Mouse (Mus musculus): ENCODE results near the gene Shroom1. TPM values are rescaled to one million over a fixed set of nuclear protein-coding genes. Genes with fewer than 3 reads are reported as not detected.

Shroom1 gene
- polyA plus RNA-seq, 1 experiment from 2014 or later = 3.2 TPM

DNA sequence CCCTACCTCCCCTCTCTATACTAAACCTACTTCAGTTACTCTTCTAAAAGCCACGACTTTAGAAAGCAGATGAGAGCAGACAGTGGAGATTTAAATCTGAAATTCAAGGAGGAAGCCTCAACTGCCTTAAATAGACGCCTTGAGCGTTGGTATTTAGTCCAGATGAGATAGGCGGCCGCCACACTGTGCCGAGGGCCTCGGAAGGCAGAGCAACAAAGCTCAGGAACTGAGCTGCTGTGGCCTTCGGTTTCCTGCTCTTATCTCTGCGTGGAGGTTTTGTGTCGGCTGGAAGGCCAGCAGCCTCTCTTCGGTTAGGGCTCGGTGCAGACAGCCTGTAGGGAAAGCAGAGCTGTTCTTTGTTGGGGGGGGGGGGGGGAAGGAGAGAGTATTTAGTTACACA lies 15.1 kb upstream of the Shroom1 start:
- Histone ChIP-seq H3K27ac (ENCODE audit: low read depth, low read length) (no peak overlapping the region), H3K27me3 (replicated peaks; ENCODE audit: control insufficient read depth, insufficient read depth, low read length) (no peaks in the 10 kb centered on the region), H3K9ac (ENCODE audit: low read depth, low read length) (no peak overlapping the region), H3K4me1 (ENCODE audit: control insufficient read depth, insufficient read depth, low read depth, low read length) (no peaks in the 10 kb centered on the region), H3K9me3 (ENCODE audit: control insufficient read depth, low read length) (no peaks in the 10 kb centered on the region), H3K36me3 (ENCODE audit: control insufficient read depth, insufficient read depth, low read length) (no peaks in the 10 kb centered on the region), H3K4me3 (ENCODE audit: low read length) (no peak overlapping the region), H3K4me2 (ENCODE audit: low read length) (no peak overlapping the region)
- 64% methylated on average over 12 of the region's 12 CpGs for WGBS
- ATAC-seq = no peak

DNA sequence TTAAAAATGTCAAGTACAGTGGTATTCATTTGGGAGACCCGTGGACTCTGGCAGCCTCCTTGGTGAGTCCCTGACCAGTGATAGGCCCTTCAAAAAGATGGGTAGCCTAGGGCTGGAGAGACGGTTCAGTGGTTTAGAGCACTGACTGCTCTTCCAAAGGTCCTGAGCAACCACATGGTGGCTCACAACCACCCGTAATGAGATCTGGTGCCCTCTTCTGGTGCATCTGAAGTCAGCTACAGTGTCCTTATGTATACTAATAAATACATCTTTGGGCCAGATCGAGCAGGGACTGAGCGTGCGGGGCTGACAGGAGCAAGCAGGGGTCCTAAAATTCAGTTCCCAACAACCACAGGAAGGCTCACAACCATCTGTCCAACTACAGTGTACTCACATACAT lies 13.1 kb upstream of the Shroom1 start:
- Histone ChIP-seq H3K27ac (ENCODE audit: low read depth, low read length) (no peak overlapping the region), H3K27me3 (replicated peaks; ENCODE audit: control insufficient read depth, insufficient read depth, low read length) (no peaks in the 10 kb centered on the region), H3K4me2 (ENCODE audit: low read length) (no peak overlapping the region), H3K9ac (ENCODE audit: low read depth, low read length) (no peak overlapping the region), H3K9me3 (ENCODE audit: control insufficient read depth, low read length) (no peaks in the 10 kb centered on the region), H3K4me3 (ENCODE audit: low read length) (no peak overlapping the region), H3K36me3 (ENCODE audit: control insufficient read depth, insufficient read depth, low read length) (no peaks in the 10 kb centered on the region), H3K4me1 (ENCODE audit: control insufficient read depth, insufficient read depth, low read depth, low read length) (no peaks in the 10 kb centered on the region)
- 33% methylated on average over 6 of the region's 6 CpGs for WGBS
- no peak for ATAC-seq

DNA sequence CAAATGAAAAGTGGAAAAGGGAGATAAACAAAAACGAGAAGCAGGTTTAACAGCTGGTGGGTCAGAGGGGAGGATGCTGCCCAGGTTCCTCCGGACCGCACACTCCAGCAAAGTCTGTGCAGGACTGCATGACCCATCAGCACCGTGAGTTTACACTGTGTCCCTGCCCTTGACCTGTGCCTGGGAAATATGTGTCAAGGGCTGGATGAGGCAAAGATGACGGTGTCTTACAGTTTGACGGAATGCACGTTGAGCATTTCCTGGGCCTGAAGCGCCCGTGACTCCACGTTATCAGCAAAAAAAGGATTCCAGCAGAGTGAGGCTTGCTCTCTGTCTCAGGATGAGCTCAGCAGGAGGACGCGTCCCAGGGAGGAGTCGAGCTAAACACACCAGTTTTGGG lies 11.4 kb upstream of the Shroom1 start:
- Histone ChIP-seq H3K27me3 (replicated peaks; ENCODE audit: control insufficient read depth, insufficient read depth, low read length) (no peaks in the 10 kb centered on the region), H3K4me2 (ENCODE audit: low read length) (no peak overlapping the region), H3K9me3 (ENCODE audit: control insufficient read depth, low read length) (no peaks in the 10 kb centered on the region), H3K9ac (ENCODE audit: low read depth, low read length) (no peak overlapping the region), H3K36me3 (ENCODE audit: control insufficient read depth, insufficient read depth, low read length) (no peaks in the 10 kb centered on the region), H3K4me1 (ENCODE audit: control insufficient read depth, insufficient read depth, low read depth, low read length) (no peaks in the 10 kb centered on the region), H3K27ac (ENCODE audit: low read depth, low read length) (no peak overlapping the region), H3K4me3 (ENCODE audit: low read length) (no peak overlapping the region)
- ATAC-seq = no peak
- WGBS = 63% methylated on average over 13 of the region's 13 CpGs

DNA sequence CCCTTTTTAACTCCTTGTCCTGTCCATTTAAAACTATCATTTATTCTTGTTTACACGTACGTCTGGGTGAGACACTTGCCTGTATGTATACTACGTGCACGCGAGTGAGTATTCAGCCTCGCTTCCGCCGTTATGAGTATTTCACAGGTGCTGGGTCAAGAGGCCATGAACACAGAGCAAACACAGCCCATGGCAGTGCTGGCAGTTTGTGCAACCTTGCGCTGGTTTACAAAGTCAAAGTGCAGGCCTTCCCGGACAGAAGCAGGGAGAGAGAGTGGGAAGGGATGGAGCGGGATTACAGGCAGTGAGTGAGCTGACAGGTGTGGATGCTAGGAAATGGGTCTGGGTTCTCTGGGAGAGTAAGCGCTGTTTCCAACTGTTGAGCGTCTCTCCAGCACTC lies 10.8 kb upstream of the Shroom1 start:
- Histone ChIP-seq H3K9ac (ENCODE audit: low read depth, low read length) (no peak overlapping the region), H3K4me2 (ENCODE audit: low read length) (no peak overlapping the region), H3K27me3 (replicated peaks; ENCODE audit: control insufficient read depth, insufficient read depth, low read length) (no peaks in the 10 kb centered on the region), H3K27ac (ENCODE audit: low read depth, low read length) (no peak overlapping the region), H3K36me3 (ENCODE audit: control insufficient read depth, insufficient read depth, low read length) (no peaks in the 10 kb centered on the region), H3K9me3 (ENCODE audit: control insufficient read depth, low read length) (no peaks in the 10 kb centered on the region), H3K4me1 (ENCODE audit: control insufficient read depth, insufficient read depth, low read depth, low read length) (no peaks in the 10 kb centered on the region), H3K4me3 (ENCODE audit: low read length) (no peak overlapping the region)
- WGBS = 93% methylated on average over 13 of the region's 13 CpGs
- ATAC-seq = no peak

DNA sequence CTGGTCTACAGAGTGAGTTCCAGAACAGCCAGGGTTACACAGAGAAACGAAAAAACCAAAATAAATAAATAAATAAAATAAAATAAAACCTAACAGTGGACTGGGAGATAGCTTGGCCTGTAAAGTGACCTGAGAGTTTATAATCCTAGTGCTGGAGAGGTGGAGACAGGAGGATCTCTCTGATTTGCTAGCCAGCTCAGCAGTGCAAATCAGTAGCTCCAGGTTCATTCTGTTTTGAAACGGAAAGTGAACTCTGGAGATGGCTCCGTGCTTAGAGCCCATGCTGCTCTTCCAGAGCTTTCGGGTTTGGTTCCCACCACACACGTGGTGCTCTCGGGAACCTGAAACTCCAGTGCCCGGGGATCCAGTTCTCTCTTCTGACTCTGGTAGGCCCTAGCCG lies 9.0 kb upstream of the Shroom1 start:
- no peak for ATAC-seq
- no peak overlapping the region for H3K27ac ChIP-seq (ENCODE audit: low read depth, low read length)
- no peak overlapping the region for H3K9ac ChIP-seq (ENCODE audit: low read depth, low read length)
- no peaks in the 10 kb centered on the region for H3K27me3 ChIP-seq (replicated peaks; ENCODE audit: control insufficient read depth, insufficient read depth, low read length)
- WGBS = 85% methylated on average over 8 of the region's 8 CpGs
- H3K9me3 ChIP-seq (ENCODE audit: control insufficient read depth, low read length) = no peaks in the 10 kb centered on the region
- no peaks in the 10 kb centered on the region for H3K4me1 ChIP-seq (ENCODE audit: control insufficient read depth, insufficient read depth, low read depth, low read length)
- H3K4me2 ChIP-seq (ENCODE audit: low read length) = no peak overlapping the region
- H3K4me3 ChIP-seq (ENCODE audit: low read length) = no peak overlapping the region
- H3K36me3 ChIP-seq (ENCODE audit: control insufficient read depth, insufficient read depth, low read length) = no peaks in the 10 kb centered on the region

DNA sequence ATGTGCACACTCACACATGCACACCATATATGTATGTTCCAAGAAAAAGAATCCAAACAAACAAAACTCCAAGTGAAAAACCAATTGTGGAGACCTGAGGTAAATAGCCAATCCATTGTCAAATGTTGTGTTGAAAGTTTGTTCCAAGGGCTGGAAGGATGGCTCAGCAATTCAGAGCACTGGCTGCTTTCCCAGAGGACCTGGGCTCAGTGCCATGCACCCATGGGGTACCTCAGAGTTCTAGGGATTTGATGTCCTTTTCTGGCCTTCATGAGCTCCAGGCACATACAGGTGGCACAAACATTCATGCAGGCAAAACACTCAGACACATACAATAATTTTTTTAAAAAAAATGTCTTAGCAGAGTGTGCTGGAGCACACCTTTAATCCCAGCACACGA lies 8.5 kb upstream of the Shroom1 start:
- Histone ChIP-seq H3K27me3 (replicated peaks; ENCODE audit: control insufficient read depth, insufficient read depth, low read length) (no peaks in the 10 kb centered on the region), H3K27ac (ENCODE audit: low read depth, low read length) (no peak overlapping the region), H3K4me3 (ENCODE audit: low read length) (no peak overlapping the region), H3K9ac (ENCODE audit: low read depth, low read length) (no peak overlapping the region), H3K9me3 (ENCODE audit: control insufficient read depth, low read length) (no peaks in the 10 kb centered on the region), H3K36me3 (ENCODE audit: control insufficient read depth, insufficient read depth, low read length) (no peaks in the 10 kb centered on the region), H3K4me1 (ENCODE audit: control insufficient read depth, insufficient read depth, low read depth, low read length) (no peaks in the 10 kb centered on the region), H3K4me2 (ENCODE audit: low read length) (no peak overlapping the region)
- no peak for ATAC-seq
- 57% methylated on average over 1 of the region's 1 CpGs for WGBS

DNA sequence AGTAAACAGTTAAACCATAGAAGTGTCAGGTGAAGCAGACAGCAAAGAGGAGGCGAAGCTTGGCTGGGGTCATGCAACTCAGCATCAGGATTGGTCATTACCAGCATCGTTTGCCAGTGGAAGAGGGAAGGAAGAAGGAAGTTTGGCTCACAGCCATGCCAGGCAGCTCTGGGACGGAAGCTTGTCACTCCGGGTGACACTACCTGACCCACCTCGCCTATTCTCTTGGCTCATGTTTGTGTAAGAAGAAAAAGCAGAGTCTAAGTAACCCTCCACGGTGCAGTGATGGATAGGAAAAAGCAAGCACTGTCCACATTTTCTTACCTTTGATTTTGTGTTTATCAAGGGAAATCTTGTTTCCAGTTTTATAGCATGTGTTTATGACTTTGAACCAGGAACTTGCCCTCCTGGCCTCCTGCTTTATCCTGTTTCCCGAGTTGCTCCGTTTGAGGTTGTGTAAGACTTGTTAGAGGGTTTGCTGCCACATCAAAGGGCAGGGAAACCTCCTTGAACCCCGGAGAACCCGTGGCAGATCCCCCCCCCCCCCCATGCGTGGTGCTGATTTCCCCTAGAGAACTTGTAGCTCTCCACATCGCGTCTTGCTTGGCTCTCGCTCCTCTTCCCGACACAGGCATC lies 6.8 kb upstream of the Shroom1 start:
- H3K27me3 ChIP-seq (replicated peaks; ENCODE audit: control insufficient read depth, insufficient read depth, low read length) = no peaks in the 10 kb centered on the region
- H3K9me3 ChIP-seq (ENCODE audit: control insufficient read depth, low read length) = no peaks in the 10 kb centered on the region
- no peaks in the 10 kb centered on the region for H3K4me1 ChIP-seq (ENCODE audit: control insufficient read depth, insufficient read depth, low read depth, low read length)
- H3K4me2 ChIP-seq (ENCODE audit: low read length) = no peak overlapping the region
- H3K4me3 ChIP-seq (ENCODE audit: low read length) = no peak overlapping the region
- no peak for ATAC-seq
- WGBS = 66% methylated on average over 15 of the region's 15 CpGs
- H3K27ac ChIP-seq (ENCODE audit: low read depth, low read length) = no peak overlapping the region
- no peak overlapping the region for H3K9ac ChIP-seq (ENCODE audit: low read depth, low read length)
- H3K36me3 ChIP-seq (ENCODE audit: control insufficient read depth, insufficient read depth, low read length) = no peaks in the 10 kb centered on the region

DNA sequence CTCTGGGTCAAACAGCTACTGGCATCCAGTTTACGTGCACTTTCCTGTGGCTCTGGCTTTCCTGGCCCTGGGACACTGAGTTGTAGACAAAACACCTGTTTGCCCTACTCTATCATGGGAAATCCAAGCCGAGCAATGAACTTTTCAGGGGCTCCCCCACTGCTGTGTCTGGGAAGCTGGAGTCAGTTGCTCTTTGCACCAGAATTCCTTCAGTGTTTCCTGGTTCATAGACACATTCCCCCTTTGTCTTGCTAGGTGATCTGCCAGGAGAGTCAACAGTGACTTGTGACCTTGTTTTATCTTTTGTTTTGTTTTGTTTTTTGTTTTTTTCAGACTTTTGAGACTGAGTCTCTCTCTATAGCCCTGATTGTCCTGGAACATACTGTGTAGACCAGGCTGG lies 5.6 kb upstream of the Shroom1 start:
- Histone ChIP-seq H3K27me3 (replicated peaks; ENCODE audit: control insufficient read depth, insufficient read depth, low read length) (peaks cover 5% of the 10 kb centered on the region), H3K36me3 (ENCODE audit: control insufficient read depth, insufficient read depth, low read length) (no peaks in the 10 kb centered on the region), H3K4me2 (ENCODE audit: low read length) (no peak overlapping the region), H3K9ac (ENCODE audit: low read depth, low read length) (no peak overlapping the region), H3K9me3 (ENCODE audit: control insufficient read depth, low read length) (no peaks in the 10 kb centered on the region), H3K27ac (ENCODE audit: low read depth, low read length) (no peak overlapping the region), H3K4me3 (ENCODE audit: low read length) (no peak overlapping the region), H3K4me1 (ENCODE audit: control insufficient read depth, insufficient read depth, low read depth, low read length) (no peaks in the 10 kb centered on the region)
- no peak for ATAC-seq
- WGBS = 83% methylated on average over 2 of the region's 2 CpGs

DNA sequence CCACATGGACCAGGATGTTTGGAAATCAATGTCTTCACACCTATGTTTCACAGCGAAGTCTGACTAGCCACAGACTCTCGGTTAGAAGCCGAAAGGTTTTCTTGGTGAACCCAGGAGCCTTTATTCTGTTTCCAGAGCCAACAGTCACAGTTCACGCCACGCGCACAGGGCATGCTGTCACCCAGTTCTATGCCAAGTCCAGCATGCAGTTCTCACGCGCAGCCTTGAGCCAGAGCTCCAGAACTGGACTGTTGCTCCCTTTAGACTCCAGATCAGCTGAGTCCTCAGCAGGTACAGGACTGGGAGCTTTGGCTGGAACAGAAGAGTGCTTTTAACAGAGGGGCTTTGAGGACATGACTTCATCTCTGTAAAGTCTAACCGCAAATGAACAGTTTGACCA lies 4.6 kb upstream of the Shroom1 start:
- no peak for ATAC-seq
- H3K27ac ChIP-seq (ENCODE audit: low read depth, low read length) = no peak overlapping the region
- H3K27me3 ChIP-seq (replicated peaks; ENCODE audit: control insufficient read depth, insufficient read depth, low read length) = peaks cover 9% of the 10 kb centered on the region
- WGBS = 93% methylated on average over 9 of the region's 9 CpGs
- no peak overlapping the region for H3K9ac ChIP-seq (ENCODE audit: low read depth, low read length)
- no peaks in the 10 kb centered on the region for H3K36me3 ChIP-seq (ENCODE audit: control insufficient read depth, insufficient read depth, low read length)
- H3K4me2 ChIP-seq (ENCODE audit: low read length) = no peak overlapping the region
- no peaks in the 10 kb centered on the region for H3K9me3 ChIP-seq (ENCODE audit: control insufficient read depth, low read length)
- H3K4me1 ChIP-seq (ENCODE audit: control insufficient read depth, insufficient read depth, low read depth, low read length) = peaks cover 5% of the 10 kb centered on the region
- H3K4me3 ChIP-seq (ENCODE audit: low read length) = no peak overlapping the region

DNA sequence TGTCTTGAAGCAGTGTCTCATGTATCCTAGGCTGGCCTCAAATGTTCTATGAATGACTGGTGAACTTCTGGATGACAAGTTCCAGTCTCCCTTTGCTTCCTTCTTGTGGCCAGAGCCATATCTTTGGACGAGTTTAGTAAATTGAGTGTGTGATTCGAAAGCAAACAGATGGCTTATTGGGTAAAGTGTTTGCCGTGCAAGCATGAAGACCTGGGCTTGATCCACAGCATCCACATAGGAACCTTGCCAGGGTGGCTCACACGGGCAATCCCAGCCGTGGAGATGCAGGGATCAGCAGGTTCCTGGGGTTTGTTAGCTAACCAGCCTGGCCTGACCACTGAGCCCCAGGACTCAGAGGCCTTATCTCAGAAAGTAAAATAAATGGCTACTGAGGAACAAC lies 4.0 kb upstream of the Shroom1 start:
- Histone ChIP-seq H3K36me3 (ENCODE audit: control insufficient read depth, insufficient read depth, low read length) (no peaks in the 10 kb centered on the region), H3K9me3 (ENCODE audit: control insufficient read depth, low read length) (no peaks in the 10 kb centered on the region), H3K4me3 (ENCODE audit: low read length) (no peak overlapping the region), H3K4me2 (ENCODE audit: low read length) (no peak overlapping the region), H3K4me1 (ENCODE audit: control insufficient read depth, insufficient read depth, low read depth, low read length) (peaks cover 5% of the 10 kb centered on the region), H3K27ac (ENCODE audit: low read depth, low read length) (no peak overlapping the region), H3K27me3 (replicated peaks; ENCODE audit: control insufficient read depth, insufficient read depth, low read length) (peaks cover 13% of the 10 kb centered on the region), H3K9ac (ENCODE audit: low read depth, low read length) (no peak overlapping the region)
- no peak for ATAC-seq
- WGBS = 87% methylated on average over 5 of the region's 5 CpGs
